Mouse (Mus musculus): ENCODE results near the gene Ndufv2.
"Not testable (repeated sequence)": the region's sequence is repeated elsewhere in the genome, so short reads cannot be mapped to it uniquely, and the experiment has no call there.

- TF ChIP-seq CTCF (IDR thresholded peaks at IDR 0.05; ENCODE audit: control insufficient read depth, insufficient read depth, insufficient read length); MAX (IDR thresholded peaks at IDR 0.05); USF1 (IDR thresholded peaks at IDR 0.05; ENCODE audit: low read depth); MYOG (IDR thresholded peaks at IDR 0.05; ENCODE audit: control insufficient read depth, extremely low read depth, insufficient read length); CEBPB (IDR thresholded peaks at IDR 0.05; ENCODE audit: low read depth); MYOD1 (IDR thresholded peaks at IDR 0.05; ENCODE audit: control insufficient read depth, insufficient read length, low read depth); FOSL1 (IDR thresholded peaks at IDR 0.05; ENCODE audit: insufficient read depth, low read length, poor library complexity, severe bottlenecking): not testable (repeated sequence)
Observed at GRCm38 (mm10) chr17:66069036-66069435, 32.3 kb downstream of the Ndufv2 start.
